Mouse (Mus musculus): ENCODE measurements around the gene Mettl13. TPM values are rescaled to one million over a fixed set of nuclear protein-coding genes. Genes with fewer than 3 reads are reported as not detected.
A peak's percentile ranks its signal among the peaks of the same experiment; 100 is the strongest.

Gene Mettl13
- polyA plus RNA-seq, 1 experiment from 2014 or later = 7.2 TPM

DNA sequence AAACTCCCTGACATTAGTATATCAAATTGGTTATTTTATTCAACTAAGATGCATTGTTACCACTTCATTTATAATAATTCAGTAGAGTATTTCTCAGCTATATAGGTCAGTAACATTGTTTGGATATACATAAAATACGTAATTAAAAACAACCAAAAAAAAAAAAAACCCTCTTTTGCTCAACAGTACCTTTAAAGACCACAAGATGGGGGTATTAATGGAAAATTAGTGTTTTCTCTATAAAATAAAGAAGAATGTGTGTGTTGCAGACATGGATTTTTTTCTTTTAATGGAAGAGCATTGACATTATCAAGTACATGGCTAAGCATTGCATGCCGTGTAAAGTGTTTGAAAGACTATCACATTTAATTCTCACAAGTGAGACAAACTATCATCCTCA lies 34.5 kb upstream of the Mettl13 start:
- H3K4me3 ChIP-seq (ENCODE audit: low read depth, low read length) = no peak overlapping the region
- H3K4me1 ChIP-seq (ENCODE audit: insufficient read depth) = no peaks in the 10 kb centered on the region
- WGBS (ENCODE audit: insufficient replicate concordance) = 82% methylated on average over 2 of the region's 2 CpGs
- DNase-seq (no peak), ATAC-seq (no peak)
- no peak overlapping the region for H3K27ac ChIP-seq (ENCODE audit: low read depth)
- no peak for TF ChIP-seq EP300 (IDR thresholded peaks at IDR 0.05; ENCODE audit: low read depth)
- TF ChIP-seq CTCF (IDR thresholded peaks at IDR 0.05; ENCODE audit: low read depth) = no peak; the same call in 1 of the 2 replicates
- H3K9ac ChIP-seq (replicated peaks) = no peak overlapping the region
- no peaks in the 10 kb centered on the region for H3K27me3 ChIP-seq (ENCODE audit: insufficient read depth, low read length)
- H3K9me3 ChIP-seq (ENCODE audit: low read length) = no peaks in the 10 kb centered on the region
- H3K36me3 ChIP-seq (replicated peaks; ENCODE audit: insufficient read depth, low read length) = peaks cover 36% of the 10 kb centered on the region
- H3K4me2 ChIP-seq (ENCODE audit: low read depth, low read length) = no peak overlapping the region

DNA sequence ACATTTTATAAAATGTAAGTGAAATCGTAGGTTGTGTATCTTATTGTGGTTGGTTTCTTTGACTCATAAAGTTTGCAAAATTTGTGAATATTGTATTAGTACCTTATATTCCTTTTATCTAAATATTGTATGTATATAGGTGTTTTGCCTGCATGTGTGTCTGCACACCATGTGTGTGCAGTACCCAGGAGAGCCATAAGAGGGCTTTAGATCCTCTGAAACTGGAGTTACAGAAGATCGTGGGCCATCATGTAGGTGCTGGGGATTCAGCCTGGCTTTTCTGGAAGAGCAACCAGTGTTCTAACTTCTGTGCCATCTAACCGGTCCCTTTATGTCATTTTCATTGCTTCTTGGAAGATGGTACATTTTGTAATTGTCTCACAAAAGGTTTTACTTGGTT lies 26.7 kb upstream of the Mettl13 start:
- Histone ChIP-seq H3K9me3 (ENCODE audit: low read length) (no peaks in the 10 kb centered on the region), H3K36me3 (replicated peaks; ENCODE audit: insufficient read depth, low read length) (peaks cover 21% of the 10 kb centered on the region), H3K27me3 (ENCODE audit: insufficient read depth, low read length) (no peaks in the 10 kb centered on the region), H3K4me2 (ENCODE audit: low read depth, low read length) (no peak overlapping the region), H3K4me1 (ENCODE audit: insufficient read depth) (0 out of 2 replicates have a peak, but pooled peaks cover 4% of the 10 kb centered on the region), H3K9ac (replicated peaks) (no peak overlapping the region), H3K4me3 (ENCODE audit: low read depth, low read length) (no peak overlapping the region), H3K27ac (ENCODE audit: low read depth) (no peak overlapping the region)
- DNase-seq = no peak
- TF ChIP-seq CTCF (IDR thresholded peaks at IDR 0.05; ENCODE audit: low read depth) (peak; percentile 28), EP300 (IDR thresholded peaks at IDR 0.05; ENCODE audit: low read depth) (no peak)
- ATAC-seq = no peak
- WGBS (ENCODE audit: insufficient replicate concordance) = 96% methylated on average over 3 of the region's 3 CpGs

DNA sequence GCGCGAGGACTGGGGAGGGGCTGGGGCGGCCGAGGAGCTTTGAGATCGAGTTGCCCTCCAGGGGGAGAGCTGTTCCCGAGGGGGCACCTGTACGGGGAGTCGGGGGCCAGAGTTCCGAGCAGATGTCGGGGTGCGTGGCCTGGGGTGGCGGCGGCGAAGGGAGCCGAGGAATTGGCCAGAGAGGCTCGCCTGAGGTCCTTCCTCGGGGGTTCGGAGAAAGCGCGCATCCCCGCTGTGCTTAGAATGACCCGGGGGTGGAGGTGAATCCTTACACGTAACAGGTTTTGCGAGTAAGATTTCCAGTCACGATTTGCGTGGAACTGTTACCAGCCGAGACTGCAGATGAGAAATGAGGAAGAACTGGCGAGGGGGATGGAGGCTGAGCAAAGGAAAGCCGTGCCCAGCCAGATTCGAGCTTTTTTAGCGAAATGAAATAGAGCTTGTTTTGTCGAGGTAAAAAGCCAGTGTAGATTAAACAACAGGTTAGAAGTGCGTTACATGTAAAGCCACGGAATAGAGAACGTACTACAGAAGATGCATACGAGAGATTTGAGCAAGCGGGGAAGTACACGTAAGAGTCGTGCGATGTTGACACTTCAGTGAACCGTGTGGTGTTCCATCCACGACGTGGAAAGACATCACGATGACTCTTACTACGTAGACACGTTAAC lies 22.7 kb upstream of the Mettl13 start:
- Histone ChIP-seq H3K9me3 (ENCODE audit: low read length) (no peaks in the 10 kb centered on the region), H3K27ac (ENCODE audit: low read depth) (peak overlapping the region; percentile 95), H3K4me1 (ENCODE audit: insufficient read depth) (0 out of 2 replicates have a peak, but pooled peaks cover 4% of the 10 kb centered on the region), H3K36me3 (replicated peaks; ENCODE audit: insufficient read depth, low read length) (peaks cover 7% of the 10 kb centered on the region), H3K4me2 (ENCODE audit: low read depth, low read length) (peak overlapping the region; percentile 99), H3K27me3 (ENCODE audit: insufficient read depth, low read length) (no peaks in the 10 kb centered on the region), H3K9ac (replicated peaks) (peak overlapping the region; percentile 96), H3K4me3 (ENCODE audit: low read depth, low read length) (peak overlapping the region; percentile 100)
- ATAC-seq (peak; percentile 28), DNase-seq (no peak)
- WGBS (ENCODE audit: insufficient replicate concordance) = under 1% methylated on average over 44 of the region's 46 CpGs
- TF ChIP-seq EP300 (IDR thresholded peaks at IDR 0.05; ENCODE audit: low read depth) (no peak), CTCF (IDR thresholded peaks at IDR 0.05; ENCODE audit: low read depth) (no peak)

- Histone ChIP-seq H3K9me3 (ENCODE audit: low read length) (no peaks in the 10 kb centered on the region), H3K4me2 (ENCODE audit: low read depth, low read length) (peak within 1 kb of the TSS; percentile 99), H3K4me3 (ENCODE audit: low read depth, low read length) (peak within 1 kb of the TSS; percentile 100), H3K9ac (replicated peaks) (peak within 1 kb of the TSS; percentile 96), H3K4me1 (ENCODE audit: insufficient read depth) (0 out of 2 replicates have a peak, but pooled peaks cover 4% of the 10 kb centered on the region), H3K27me3 (ENCODE audit: insufficient read depth, low read length) (no peaks in the 10 kb centered on the region), H3K36me3 (replicated peaks; ENCODE audit: insufficient read depth, low read length) (peaks cover 7% of the 10 kb centered on the region), H3K27ac (ENCODE audit: low read depth) (peak within 1 kb of the TSS; percentile 95)
- TF ChIP-seq EP300 (IDR thresholded peaks at IDR 0.05; ENCODE audit: low read depth) = no peak; the same call in 1 of the 2 replicates
- peak; percentile 75 for TF ChIP-seq CTCF (IDR thresholded peaks at IDR 0.05; ENCODE audit: low read depth)
- peak; percentile 98 for ATAC-seq
- peak; percentile 93 for DNase-seq
- under 1% methylated on average over 40 of the region's 43 CpGs for WGBS (ENCODE audit: insufficient replicate concordance)
Observed at GRCm38 (mm10) chr1:162570260-162570748, 22.0 kb upstream of the Mettl13 start, which contains the start of gene Vamp4. Gene Vamp4, plus strand, starts transcription at chr1:162570515.

GRCm38 (mm10) chr1:162567351-162567750 lies 19.0 kb upstream of the Mettl13 start:
- 62% methylated on average over 3 of the region's 3 CpGs for WGBS (ENCODE audit: insufficient replicate concordance)
- no peak for ATAC-seq
- TF ChIP-seq CTCF (IDR thresholded peaks at IDR 0.05; ENCODE audit: low read depth) = no peak
- TF ChIP-seq EP300 (IDR thresholded peaks at IDR 0.05; ENCODE audit: low read depth) = no peak
- Histone ChIP-seq H3K27me3 (ENCODE audit: insufficient read depth, low read length) (no peaks in the 10 kb centered on the region), H3K36me3 (replicated peaks; ENCODE audit: insufficient read depth, low read length) (no peaks in the 10 kb centered on the region), H3K4me1 (ENCODE audit: insufficient read depth) (0 out of 2 replicates have a peak, but pooled peaks cover 4% of the 10 kb centered on the region), H3K9me3 (ENCODE audit: low read length) (no peaks in the 10 kb centered on the region), H3K27ac (ENCODE audit: low read depth) (no peak overlapping the region), H3K4me2 (ENCODE audit: low read depth, low read length) (no peak overlapping the region), H3K4me3 (ENCODE audit: low read depth, low read length) (no peak overlapping the region), H3K9ac (replicated peaks) (no peak overlapping the region)
- DNase-seq = no peak

DNA sequence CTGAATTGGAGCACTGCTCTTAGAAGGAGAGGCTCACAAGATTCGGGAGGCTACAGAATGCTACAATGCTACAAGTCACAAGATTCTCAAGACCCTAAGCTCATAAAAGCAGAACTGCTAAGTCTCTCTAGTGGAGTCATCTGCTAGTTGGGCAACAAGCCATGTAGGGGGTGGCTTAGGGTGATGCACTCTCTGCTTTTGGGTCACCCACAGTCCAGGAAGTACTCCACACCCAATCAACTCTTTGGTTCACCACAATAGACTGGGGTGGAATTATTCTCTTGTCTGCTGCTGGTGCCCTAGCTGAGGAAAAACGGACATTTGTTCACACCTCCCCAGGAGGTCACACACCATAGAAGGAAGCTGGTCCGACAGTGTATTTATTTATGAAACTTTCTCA lies 16.6 kb upstream of the Mettl13 start:
- ATAC-seq = peak; percentile 67
- peak; percentile 32 for DNase-seq
- H3K27ac ChIP-seq (ENCODE audit: low read depth) = no peak overlapping the region
- H3K4me2 ChIP-seq (ENCODE audit: low read depth, low read length) = no peak overlapping the region
- H3K36me3 ChIP-seq (replicated peaks; ENCODE audit: insufficient read depth, low read length) = no peaks in the 10 kb centered on the region
- H3K27me3 ChIP-seq (ENCODE audit: insufficient read depth, low read length) = no peaks in the 10 kb centered on the region
- H3K4me3 ChIP-seq (ENCODE audit: low read depth, low read length) = no peak overlapping the region
- no peak overlapping the region for H3K9ac ChIP-seq (replicated peaks)
- TF ChIP-seq CTCF (IDR thresholded peaks at IDR 0.05; ENCODE audit: low read depth) (no peak), EP300 (IDR thresholded peaks at IDR 0.05; ENCODE audit: low read depth) (no peak)
- no peaks in the 10 kb centered on the region for H3K9me3 ChIP-seq (ENCODE audit: low read length)
- 22% methylated on average over 3 of the region's 3 CpGs for WGBS (ENCODE audit: insufficient replicate concordance)
- H3K4me1 ChIP-seq (ENCODE audit: insufficient read depth) = no peaks in the 10 kb centered on the region
